Mouse (Mus musculus) forebrain, embryonic 10.5 days (tissue): Measurements from ENCODE around the gene Nbeal2. TPM values are rescaled to one million over a fixed set of nuclear protein-coding genes. Genes with fewer than 3 reads are reported as not detected.

Experiments
- DNase-seq: peaks from one replicate; pipeline ENCODE4 v3.0.0-alpha.2; 2017; ENCODE audit warnings: low spot score; ENCODE audit errors: extremely low spot score
- H3K27ac ChIP-seq: fragments of 300-500 bp; sonication (generic); 2 replicates; pipeline ENCODE4 v1.5.1; 2016; ENCODE audit warnings: mild to moderate bottlenecking
- H3K27me3 ChIP-seq: fragments of 300-500 bp; sonication (generic); 2 replicates; pipeline ENCODE4 v1.6.1; 2016; ENCODE audit warnings: mild to moderate bottlenecking; ENCODE audit not compliant: poor library complexity, severe bottlenecking
- H3K36me3 ChIP-seq: fragments of 300-500 bp; sonication (generic); replicated peaks from 2 replicates; pipeline ENCODE4 v1.6.1; 2016; ENCODE audit warnings: mild to moderate bottlenecking, moderate library complexity
- H3K4me1 ChIP-seq: fragments of 300-500 bp; sonication (generic); 2 replicates; pipeline ENCODE4 v1.6.1; 2016
- H3K4me3 ChIP-seq: fragments of 300-500 bp; sonication (generic); 2 replicates; pipeline ENCODE4 v1.5.1; 2016; ENCODE audit warnings: mild to moderate bottlenecking, moderate library complexity
- H3K9me3 ChIP-seq: fragments of 300-500 bp; sonication (generic); 2 replicates; pipeline ENCODE4 v1.6.1; 2016; ENCODE audit warnings: mild to moderate bottlenecking, moderate library complexity
- WGBS: fragments of 180-500 bp; shearing (Covaris S2); methylation state at CpG from one replicate; pipeline ENCODE4 v1.1.7; 2016; 5-methylcytosine and 5-hydroxymethylcytosine counted together
- polyA plus RNA-seq: library from polyadenylated mRNA; unstranded; fragments of >200 nt; fragmentation: Nextera tagmentation; extraction: Ambion mirVana; gene quantifications from 2 replicates; pipeline ENCODE4 v1.2.1, GENCODE M21; 2016

Nbeal2 gene
- polyA plus RNA-seq, 1 experiment from 2014 or later: 1.4 TPM

DNA sequence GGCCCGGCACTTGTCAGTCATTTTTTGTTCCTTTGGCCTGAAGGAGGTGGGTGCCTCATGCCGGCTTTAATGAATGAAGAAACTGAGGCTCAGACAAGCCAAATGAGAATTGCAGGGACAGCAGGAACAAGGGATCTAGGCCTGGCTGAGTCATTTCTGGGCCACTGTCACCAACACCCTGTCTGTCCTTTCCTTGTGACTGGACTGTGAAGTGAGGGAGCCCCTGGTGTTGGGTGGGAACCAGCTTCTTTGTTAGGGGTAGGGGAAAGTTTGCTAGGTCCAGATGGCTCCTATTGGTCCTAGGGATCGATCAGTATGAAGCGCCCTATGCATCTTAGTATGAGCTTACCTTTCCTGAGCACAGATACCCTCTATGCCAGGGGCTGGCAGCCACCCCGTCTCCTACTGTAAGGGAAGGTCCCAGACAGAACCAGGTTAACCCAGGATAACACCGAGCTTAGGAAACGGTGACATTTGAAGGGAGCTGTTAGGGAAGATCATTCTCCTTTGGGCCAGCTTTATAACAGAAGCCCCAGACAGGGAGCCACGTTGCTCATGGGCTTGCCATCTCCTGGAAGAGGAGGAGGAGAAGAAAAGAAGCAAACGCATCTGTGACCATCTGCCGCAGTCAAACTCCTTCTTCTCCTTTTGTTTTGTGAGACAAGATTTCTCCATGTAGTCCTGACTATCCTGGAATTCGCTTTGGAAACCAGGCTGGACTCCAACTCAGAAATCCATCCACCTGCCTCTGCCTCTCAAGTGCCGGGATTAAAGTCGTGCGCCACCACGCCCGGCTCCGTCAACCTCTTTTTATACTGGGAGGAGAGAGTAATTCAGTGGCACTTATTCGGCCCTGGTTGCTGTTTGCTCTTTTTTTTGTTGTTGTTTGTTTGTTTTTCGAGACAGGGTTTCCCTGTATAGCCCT, 1.0 kb upstream of the Nbeal2 start:
- peaks cover 62% of the 10 kb centered on the region for H3K4me1 ChIP-seq
- H3K27ac ChIP-seq: peak overlapping the region; percentile 97
- WGBS: 80% methylated on average over 19 of the region's 19 CpGs
- H3K9me3 ChIP-seq: no peaks in the 10 kb centered on the region
- H3K36me3 ChIP-seq: peaks cover 17% of the 10 kb centered on the region
- H3K27me3 ChIP-seq: peaks cover 35% of the 10 kb centered on the region
- H3K4me3 ChIP-seq: peak overlapping the region; percentile 85
- DNase-seq: no peak

DNA sequence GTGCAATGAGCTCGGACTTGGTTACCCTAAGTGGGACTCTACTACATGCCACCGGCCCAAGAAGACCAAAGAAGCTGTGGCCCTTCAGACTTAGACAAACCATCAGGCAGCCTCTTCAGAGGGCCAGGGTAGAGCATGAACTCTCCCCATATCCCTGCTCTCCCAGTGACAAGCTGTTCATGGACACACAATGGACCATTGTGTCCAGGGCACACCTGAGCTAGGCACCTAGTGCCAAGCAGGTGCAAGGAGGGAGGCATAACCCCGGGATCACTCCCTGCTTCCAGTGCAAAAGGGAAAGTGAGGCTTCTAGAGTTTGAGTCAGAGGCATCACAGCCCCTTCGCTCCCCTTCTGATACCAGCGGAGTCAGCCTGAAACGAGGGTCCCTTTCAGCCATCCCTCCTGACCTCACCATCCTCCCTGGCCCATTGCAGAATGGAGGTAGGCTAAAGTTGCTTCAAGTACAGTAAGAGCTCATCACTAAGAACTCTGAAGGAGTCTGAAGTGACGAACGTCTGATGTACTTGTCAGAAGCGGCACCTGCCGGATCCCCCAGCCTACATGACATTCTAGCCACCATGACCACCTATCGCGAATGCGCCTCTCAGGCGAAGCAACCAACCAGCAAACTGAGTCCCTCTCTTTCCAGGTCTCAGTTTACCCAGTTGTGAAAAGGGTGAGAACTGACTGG, 852 bp downstream of the Nbeal2 start:
- H3K27ac ChIP-seq: peak overlapping the region; percentile 87
- peaks cover 4% of the 10 kb centered on the region for H3K36me3 ChIP-seq
- H3K9me3 ChIP-seq: no peaks in the 10 kb centered on the region
- H3K4me1 ChIP-seq: peaks cover 71% of the 10 kb centered on the region
- no peak for DNase-seq
- H3K27me3 ChIP-seq: peaks cover 35% of the 10 kb centered on the region
- WGBS: 20% methylated on average over 14 of the region's 14 CpGs
- peak overlapping the region; percentile 85 for H3K4me3 ChIP-seq

DNA sequence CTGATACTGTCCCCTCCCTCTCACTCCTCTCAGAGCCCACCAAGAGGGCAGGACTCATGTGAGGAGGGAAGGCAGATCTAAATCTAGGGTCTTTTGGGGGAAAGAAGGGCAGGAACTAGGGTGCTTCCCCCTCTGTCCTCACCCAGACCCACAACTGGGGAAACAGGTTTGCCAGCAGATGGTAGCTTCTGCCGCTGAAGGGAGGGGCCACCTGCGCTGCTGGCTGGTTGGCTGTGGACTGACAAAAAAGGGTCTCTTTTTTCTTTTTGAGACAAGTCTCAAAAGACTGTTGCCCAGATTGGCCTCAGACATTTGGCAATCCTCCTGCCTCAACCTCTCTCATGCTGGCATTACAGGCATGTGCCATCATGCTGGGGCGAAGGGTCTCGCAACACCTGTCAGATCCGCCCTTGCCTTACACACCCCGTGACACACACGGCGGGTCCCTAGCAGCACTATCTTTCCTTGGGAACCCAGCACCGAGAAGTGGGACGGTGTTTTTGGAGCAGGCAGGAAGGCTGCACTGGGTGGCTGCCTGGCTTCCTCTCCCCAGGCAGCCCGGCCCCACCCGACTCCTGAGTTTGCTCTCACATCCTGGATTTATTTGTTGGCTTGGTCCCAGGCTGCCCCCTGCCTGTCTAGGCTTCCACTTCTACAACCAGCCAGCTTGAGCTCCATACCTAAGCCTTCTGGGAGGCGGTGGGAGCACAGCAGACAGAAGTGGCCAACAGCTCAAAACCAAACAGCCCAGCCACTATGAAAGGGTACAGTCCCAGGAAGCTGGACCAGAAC, 1.8 kb downstream of the Nbeal2 start:
- Histone ChIP-seq H3K4me1 (peaks cover 61% of the 10 kb centered on the region), H3K36me3 (no peaks in the 10 kb centered on the region), H3K27ac (no peak overlapping the region), H3K27me3 (peaks cover 35% of the 10 kb centered on the region), H3K9me3 (no peaks in the 10 kb centered on the region), H3K4me3 (peak overlapping the region; percentile 85)
- 41% methylated on average over 13 of the region's 13 CpGs for WGBS
- no peak for DNase-seq

DNA sequence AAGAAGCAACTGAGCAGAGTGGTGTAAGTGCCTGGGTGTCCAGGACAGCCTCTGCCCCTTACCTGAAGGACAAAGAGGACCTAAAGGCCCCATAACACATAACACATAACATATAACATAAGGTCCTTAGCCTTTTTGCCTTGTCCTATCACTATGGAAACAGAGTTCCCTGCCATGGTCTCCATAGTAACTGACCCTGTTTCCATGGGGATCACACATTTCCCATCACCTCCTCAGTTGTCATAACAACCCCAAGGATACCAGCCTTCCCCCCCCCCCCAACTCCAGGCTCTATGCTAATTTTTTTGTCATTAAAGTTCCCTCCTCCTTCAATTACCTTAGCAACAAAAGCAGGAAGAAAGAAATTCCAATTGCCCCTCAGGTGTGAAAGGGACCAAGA, 4.2 kb downstream of the Nbeal2 start:
- Histone ChIP-seq H3K36me3 (no peaks in the 10 kb centered on the region), H3K4me3 (no peak overlapping the region), H3K27me3 (peaks cover 35% of the 10 kb centered on the region), H3K9me3 (no peaks in the 10 kb centered on the region), H3K4me1 (peaks cover 45% of the 10 kb centered on the region), H3K27ac (peak overlapping the region; percentile 49; the same call in 1 of the 2 replicates)
- no peak for DNase-seq

DNA sequence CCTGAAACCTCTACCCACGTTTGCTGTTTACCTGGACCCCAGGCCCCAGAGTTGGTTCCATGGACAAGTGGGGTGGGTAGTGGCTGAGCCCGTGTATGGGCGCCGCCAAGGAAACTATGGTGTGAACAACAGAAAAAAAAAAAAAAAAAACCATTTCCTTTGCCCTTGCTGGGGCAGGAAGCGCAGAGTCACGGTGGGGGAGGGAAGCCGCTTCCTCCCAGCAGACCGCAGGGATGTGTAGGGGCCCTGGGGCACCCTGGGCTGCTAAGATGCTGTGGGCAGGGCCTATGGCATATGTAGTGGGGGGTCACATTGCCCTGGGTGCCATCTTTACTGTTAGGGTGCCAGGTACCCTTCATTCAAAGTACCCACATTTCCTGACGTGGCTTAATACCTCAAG, 8.7 kb downstream of the Nbeal2 start:
- H3K4me3 ChIP-seq: no peak overlapping the region
- H3K27ac ChIP-seq: no peak overlapping the region
- H3K9me3 ChIP-seq: no peaks in the 10 kb centered on the region
- no peaks in the 10 kb centered on the region for H3K27me3 ChIP-seq
- peaks cover 21% of the 10 kb centered on the region for H3K4me1 ChIP-seq
- 87% methylated on average over 9 of the region's 9 CpGs for WGBS
- no peaks in the 10 kb centered on the region for H3K36me3 ChIP-seq
- DNase-seq: no peak

DNA sequence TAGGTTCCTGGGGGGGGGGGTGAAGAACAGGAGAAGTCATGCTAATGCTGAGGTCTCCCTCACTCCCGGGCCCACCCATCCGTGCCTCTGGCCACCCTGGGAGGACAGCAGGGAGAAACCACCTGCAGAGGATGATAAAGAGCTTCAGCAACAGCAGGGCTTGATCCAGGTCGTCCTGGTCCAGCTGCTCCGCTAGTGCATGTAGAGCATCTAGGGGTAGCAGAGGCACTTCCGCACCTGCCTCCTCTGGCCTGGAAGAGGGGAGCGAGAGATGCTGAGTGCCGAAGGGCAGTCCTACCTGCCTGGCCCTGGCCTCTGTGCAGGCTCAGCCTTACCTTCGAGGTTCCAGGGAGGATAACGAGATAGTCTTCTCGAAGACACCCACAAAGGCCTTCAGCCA, 9.7 kb downstream of the Nbeal2 start:
- no peak for DNase-seq
- 82% methylated on average over 10 of the region's 10 CpGs for WGBS
- Histone ChIP-seq H3K9me3 (no peaks in the 10 kb centered on the region), H3K27me3 (no peaks in the 10 kb centered on the region), H3K27ac (no peak overlapping the region), H3K4me3 (no peak overlapping the region), H3K36me3 (no peaks in the 10 kb centered on the region), H3K4me1 (peaks cover 11% of the 10 kb centered on the region)

DNA sequence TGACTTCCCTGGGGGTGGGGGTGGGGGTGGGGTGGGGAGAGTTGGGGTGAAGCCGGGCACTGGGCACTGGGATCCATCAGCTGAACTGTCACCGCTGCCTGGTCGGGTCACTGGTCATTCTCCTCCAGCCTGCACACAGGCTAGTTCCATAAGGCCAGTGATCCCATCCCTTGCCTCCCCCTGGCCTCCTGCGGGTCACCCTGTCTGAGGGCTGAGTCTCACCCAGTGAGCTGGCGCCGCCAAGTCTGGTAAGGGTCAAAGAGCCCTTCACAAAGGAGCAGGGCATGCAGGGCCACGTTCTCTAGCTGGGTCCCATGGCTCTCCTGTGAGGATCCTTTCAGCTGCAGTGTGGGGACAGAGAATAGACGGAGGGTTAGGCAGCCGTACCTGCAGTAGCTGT, 10.2 kb downstream of the Nbeal2 start:
- peaks cover under 1% of the 10 kb centered on the region; the same call in 1 of the 2 replicates for H3K36me3 ChIP-seq
- no peak for DNase-seq
- H3K4me3 ChIP-seq: no peak overlapping the region
- WGBS: 71% methylated on average over 9 of the region's 9 CpGs
- H3K27me3 ChIP-seq: no peaks in the 10 kb centered on the region
- no peaks in the 10 kb centered on the region for H3K9me3 ChIP-seq
- H3K4me1 ChIP-seq: peaks cover 9% of the 10 kb centered on the region
- no peak overlapping the region for H3K27ac ChIP-seq

DNA sequence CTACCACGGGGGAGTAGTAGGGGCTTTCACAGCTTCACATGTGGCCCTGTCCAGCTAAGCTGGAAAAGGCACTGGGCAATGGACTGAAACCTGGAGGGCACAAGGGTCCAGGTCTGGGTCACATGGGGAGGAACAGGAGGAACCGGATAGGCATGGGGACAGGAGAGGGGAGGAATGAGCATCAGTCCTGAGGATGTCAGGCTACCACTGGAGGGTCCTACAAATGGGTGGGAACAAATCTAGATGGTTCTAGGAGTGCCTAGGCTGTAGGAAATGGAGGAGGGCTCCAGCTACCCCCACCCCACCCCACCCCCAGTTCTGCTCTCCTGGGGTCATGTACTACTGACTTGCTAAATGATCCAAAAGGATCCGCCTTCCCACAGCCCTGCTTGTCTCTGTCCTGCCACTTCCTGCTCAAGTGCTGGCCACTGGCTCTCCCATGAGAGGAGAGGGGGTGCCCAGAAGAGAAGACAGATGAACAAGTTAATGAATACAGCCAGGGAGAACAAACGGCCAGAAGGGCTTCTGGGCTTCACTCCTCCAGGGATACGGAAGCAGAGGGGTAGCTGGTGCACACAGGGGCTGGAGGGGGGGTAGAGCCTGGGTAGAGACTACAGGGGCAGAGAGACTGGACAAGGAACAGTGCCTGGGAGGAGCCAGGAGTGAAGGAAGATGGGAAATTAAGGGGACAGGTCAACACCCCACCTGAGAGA, 11.0 kb downstream of the Nbeal2 start:
- Histone ChIP-seq H3K27ac (no peak overlapping the region), H3K36me3 (peaks cover 6% of the 10 kb centered on the region), H3K9me3 (no peaks in the 10 kb centered on the region), H3K27me3 (no peaks in the 10 kb centered on the region), H3K4me1 (peaks cover 9% of the 10 kb centered on the region), H3K4me3 (no peak overlapping the region)
- DNase-seq: no peak
- WGBS: 65% methylated on average over 5 of the region's 5 CpGs

DNA sequence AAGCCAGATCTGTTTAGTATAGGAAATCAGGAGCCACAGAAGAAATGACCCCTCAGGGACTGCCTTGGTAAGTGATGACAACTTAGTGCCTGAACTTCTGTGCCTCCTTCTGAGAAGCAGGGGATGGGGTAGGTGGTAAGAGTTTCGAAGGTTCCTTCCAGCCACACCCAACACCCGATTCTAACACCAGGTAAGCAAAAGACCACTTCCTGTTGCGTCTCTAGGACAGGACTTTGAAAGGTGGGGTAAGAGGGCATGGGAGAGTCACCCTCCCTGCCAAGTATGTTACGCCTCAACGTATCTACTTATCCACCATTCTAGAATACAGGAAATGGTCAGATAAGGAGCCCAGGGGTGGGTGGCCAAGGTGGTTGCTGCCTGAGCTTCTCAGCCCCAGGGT, 13.0 kb downstream of the Nbeal2 start:
- H3K27me3 ChIP-seq: peaks cover 7% of the 10 kb centered on the region
- no peak overlapping the region for H3K4me3 ChIP-seq
- no peaks in the 10 kb centered on the region for H3K9me3 ChIP-seq
- WGBS: 94% methylated on average over 5 of the region's 5 CpGs
- no peak overlapping the region for H3K27ac ChIP-seq
- peaks cover 9% of the 10 kb centered on the region for H3K4me1 ChIP-seq
- peaks cover 6% of the 10 kb centered on the region for H3K36me3 ChIP-seq
- DNase-seq: no peak

DNA sequence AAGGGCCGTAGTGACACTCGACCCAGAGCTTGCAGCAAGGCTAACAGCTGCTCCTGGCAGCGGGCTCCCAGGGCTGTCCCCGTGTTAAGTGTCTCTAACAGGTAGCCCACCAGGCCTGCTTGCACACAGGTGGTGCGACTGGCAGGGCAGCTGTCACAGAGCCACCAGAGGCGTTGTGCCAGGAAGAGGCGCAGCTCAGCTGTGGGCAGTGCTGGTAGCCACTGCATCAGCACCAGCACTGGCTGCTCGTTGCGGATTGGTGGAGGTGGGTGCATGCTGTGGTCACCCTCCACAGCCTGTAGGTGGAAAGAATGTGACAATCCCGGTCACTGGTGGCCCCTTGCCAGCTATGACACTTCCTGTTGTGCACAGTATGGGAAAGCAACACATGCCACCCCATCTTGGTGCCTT, 15.3 kb downstream of the Nbeal2 start:
- Histone ChIP-seq H3K27ac (no peak overlapping the region), H3K27me3 (peaks cover 31% of the 10 kb centered on the region), H3K4me1 (peaks cover 28% of the 10 kb centered on the region), H3K36me3 (peaks cover 6% of the 10 kb centered on the region), H3K9me3 (no peaks in the 10 kb centered on the region), H3K4me3 (no peak overlapping the region)
- WGBS: 89% methylated on average over 10 of the region's 10 CpGs
- no peak for DNase-seq

DNA sequence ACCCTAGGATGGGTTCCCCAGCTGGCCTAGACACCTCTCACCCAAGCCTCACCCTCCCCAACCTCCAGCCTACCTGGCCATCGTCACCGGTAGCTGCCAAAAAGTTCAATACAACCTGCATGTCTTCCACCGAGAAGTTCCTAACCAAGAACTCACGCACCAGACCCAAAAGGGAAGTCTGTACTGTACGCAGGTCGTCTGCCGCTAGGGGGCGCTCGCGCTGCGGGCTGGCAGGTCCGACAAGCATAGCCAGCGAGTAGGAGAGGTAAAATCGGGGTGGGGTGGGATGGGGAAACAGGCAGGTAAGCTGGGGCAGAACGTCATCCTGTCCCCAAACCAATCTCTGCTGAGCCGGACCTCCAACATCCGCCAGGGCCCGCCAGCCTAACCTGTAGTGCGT, 18.7 kb downstream of the Nbeal2 start:
- WGBS: 7% methylated on average over 19 of the region's 19 CpGs
- no peaks in the 10 kb centered on the region for H3K9me3 ChIP-seq
- no peak overlapping the region for H3K4me3 ChIP-seq
- DNase-seq: peak; percentile 86
- peaks cover 65% of the 10 kb centered on the region for H3K27me3 ChIP-seq
- peaks cover 36% of the 10 kb centered on the region for H3K4me1 ChIP-seq
- H3K27ac ChIP-seq: no peak overlapping the region
- H3K36me3 ChIP-seq: peaks cover 10% of the 10 kb centered on the region

DNA sequence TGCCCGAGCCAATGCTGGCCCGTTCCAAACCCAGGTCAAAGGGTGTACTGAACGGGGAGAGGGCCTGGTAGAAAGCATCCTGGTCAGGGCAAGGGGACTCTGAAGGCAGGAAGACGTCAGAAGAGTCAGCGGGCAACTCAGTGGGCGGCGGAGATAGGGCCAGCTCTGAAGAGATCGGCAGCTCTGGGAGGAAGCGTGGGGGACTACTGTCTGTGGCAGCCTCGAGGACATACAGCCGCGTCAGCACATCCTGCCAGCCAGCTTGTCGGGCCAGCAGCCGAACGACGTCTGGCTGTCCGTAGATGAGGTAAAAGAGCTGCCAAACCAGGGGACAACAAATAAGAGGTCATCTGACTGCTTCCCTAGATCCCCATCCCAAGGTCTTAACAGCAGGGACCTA, 20.1 kb downstream of the Nbeal2 start:
- peaks cover 65% of the 10 kb centered on the region for H3K27me3 ChIP-seq
- H3K4me3 ChIP-seq: no peak overlapping the region
- no peak overlapping the region for H3K27ac ChIP-seq
- 86% methylated on average over 17 of the region's 17 CpGs for WGBS
- H3K4me1 ChIP-seq: peaks cover 36% of the 10 kb centered on the region
- H3K36me3 ChIP-seq: peaks cover 18% of the 10 kb centered on the region
- DNase-seq: no peak
- H3K9me3 ChIP-seq: no peaks in the 10 kb centered on the region
